Mouse (Mus musculus) myocyte (in vitro differentiated cells): ENCODE data around the gene Akap13. TPM values are rescaled to one million over a fixed set of nuclear protein-coding genes. Genes with fewer than 3 reads are reported as not detected.
A peak's percentile ranks its signal among the peaks of the same experiment; 100 is the strongest.

ENCODE experiments used
- H3K27me3 ChIP-seq: one replicate; pipeline ENCODE4 v1.6.1; 2011; ENCODE audit not compliant: control insufficient read depth, insufficient read depth, insufficient read length
- H3K36me3 ChIP-seq: one replicate; pipeline ENCODE4 v1.6.1; 2011; ENCODE audit not compliant: control insufficient read depth, insufficient read depth
- H3K4me2 ChIP-seq: one replicate; pipeline ENCODE4 v1.6.1; 2011; ENCODE audit warnings: low read depth, control low read depth
- H3K4me3 ChIP-seq: one replicate; pipeline ENCODE4 v1.5.1; 2011; ENCODE audit warnings: mild to moderate bottlenecking, control low read depth, moderate library complexity
- H3K79me2 ChIP-seq: one replicate; pipeline ENCODE4 v1.6.1; 2011; ENCODE audit not compliant: control insufficient read depth, insufficient read depth
- H3ac ChIP-seq: one replicate; pipeline ENCODE4 v1.6.1; 2011; ENCODE audit not compliant: control insufficient read depth, insufficient read length
- CEBPB ChIP-seq: IDR thresholded peaks from 2 replicates; pipeline ENCODE4 v1.6.1; 2011; ENCODE audit warnings: mild to moderate bottlenecking, moderate library complexity; ENCODE audit not compliant: poor library complexity, insufficient read depth, severe bottlenecking
- E2F4 ChIP-seq: IDR thresholded peaks from one replicate; pipeline ENCODE4 v1.6.1; 2011; ENCODE audit warnings: mild to moderate bottlenecking, control low read depth, moderate library complexity; ENCODE audit not compliant: insufficient read depth
- MAX ChIP-seq: IDR thresholded peaks from one replicate; pipeline ENCODE4 v1.6.1; 2011; ENCODE audit warnings: low read depth, mild to moderate bottlenecking, control low read depth
- MYOD1 ChIP-seq, 3 experiments: IDR thresholded peaks; one replicate each; pipeline ENCODE4 v1.6.1; 2011; ENCODE audit warnings: control low read depth in 2 of 3, low read depth in 2 of 3, mild to moderate bottlenecking in 2 of 3, moderate library complexity in 1 of 3; ENCODE audit not compliant: insufficient read length in 2 of 3, control insufficient read depth in 1 of 3
- MYOG ChIP-seq, 3 experiments: IDR thresholded peaks; one replicate each; pipeline ENCODE4 v1.6.1; 2011; ENCODE audit warnings: control low read depth in 2 of 3, low read depth in 2 of 3, mild to moderate bottlenecking in 2 of 3; ENCODE audit not compliant: insufficient read length in 2 of 3, control insufficient read depth in 1 of 3, insufficient read depth in 1 of 3
- POLR2A ChIP-seq: IDR thresholded peaks from one replicate; pipeline ENCODE4 v1.6.1; 2011; ENCODE audit warnings: low read depth, mild to moderate bottlenecking, control low read depth, moderate library complexity; ENCODE audit not compliant: insufficient read length
- POLR2AphosphoS2 ChIP-seq: IDR thresholded peaks from one replicate; pipeline ENCODE4 v1.6.1; 2011; ENCODE audit warnings: low read depth, control low read depth; ENCODE audit not compliant: insufficient read length
- REST ChIP-seq: IDR thresholded peaks from one replicate; pipeline ENCODE4 v1.6.1; 2011; ENCODE audit warnings: mild to moderate bottlenecking, control low read depth, moderate library complexity; ENCODE audit not compliant: insufficient read depth, insufficient read length
- SRF ChIP-seq: IDR thresholded peaks from one replicate; pipeline ENCODE4 v1.6.1; 2011; ENCODE audit warnings: low read depth; ENCODE audit not compliant: control insufficient read depth, insufficient read length
- TCF12 ChIP-seq: IDR thresholded peaks from one replicate; pipeline ENCODE4 v1.6.1; 2011; ENCODE audit warnings: mild to moderate bottlenecking, control low read depth; ENCODE audit not compliant: poor library complexity, insufficient read depth, severe bottlenecking
- TCF3 ChIP-seq: IDR thresholded peaks from one replicate; pipeline ENCODE4 v1.6.1; 2011; ENCODE audit warnings: low read depth, control low read depth; ENCODE audit not compliant: insufficient read length
- USF1 ChIP-seq: IDR thresholded peaks from one replicate; pipeline ENCODE4 v1.6.1; 2011; ENCODE audit warnings: low read depth, mild to moderate bottlenecking, control low read depth, moderate library complexity
- polyA plus RNA-seq: library from polyadenylated mRNA; unstranded; fragments of >200 nt; fragmentation: generic; extraction: Trizol; gene quantifications from one replicate; pipeline ENCODE4 v1.2.1, GENCODE M21; 2012; ENCODE audit warnings: missing spikeins

Gene Akap13
- polyA plus RNA-seq, 1 experiment = 13.9 TPM

GRCm38 (mm10) chr7:75524789-75525569 is 69.6 kb downstream of the Akap13 start:
- Histone ChIP-seq H3K4me3 (no peak overlapping the region), H3K79me2 (peaks cover 99% of the 10 kb centered on the region), H3K27me3 (no peaks in the 10 kb centered on the region), H3K36me3 (no peaks in the 10 kb centered on the region), H3K4me2 (peak overlapping the region; percentile 36), H3ac (no peak overlapping the region)
- TF ChIP-seq E2F4 (no peak), USF1 (no peak), POLR2AphosphoS2 (no peak), POLR2A (no peak), MAX (no peak), REST (no peak), TCF3 (no peak), MYOG (IDR thresholded peaks at IDR 0.05; ENCODE audit: control insufficient read depth in 1 of 3, insufficient read depth in 1 of 3, insufficient read length in 2 of 3, low read depth in 2 of 3) (no peak), SRF (no peak), MYOD1 (IDR thresholded peaks at IDR 0.05; ENCODE audit: control insufficient read depth in 1 of 3, insufficient read length in 2 of 3, low read depth in 2 of 3) (no peak), CEBPB (no peak), TCF12 (no peak)

DNA sequence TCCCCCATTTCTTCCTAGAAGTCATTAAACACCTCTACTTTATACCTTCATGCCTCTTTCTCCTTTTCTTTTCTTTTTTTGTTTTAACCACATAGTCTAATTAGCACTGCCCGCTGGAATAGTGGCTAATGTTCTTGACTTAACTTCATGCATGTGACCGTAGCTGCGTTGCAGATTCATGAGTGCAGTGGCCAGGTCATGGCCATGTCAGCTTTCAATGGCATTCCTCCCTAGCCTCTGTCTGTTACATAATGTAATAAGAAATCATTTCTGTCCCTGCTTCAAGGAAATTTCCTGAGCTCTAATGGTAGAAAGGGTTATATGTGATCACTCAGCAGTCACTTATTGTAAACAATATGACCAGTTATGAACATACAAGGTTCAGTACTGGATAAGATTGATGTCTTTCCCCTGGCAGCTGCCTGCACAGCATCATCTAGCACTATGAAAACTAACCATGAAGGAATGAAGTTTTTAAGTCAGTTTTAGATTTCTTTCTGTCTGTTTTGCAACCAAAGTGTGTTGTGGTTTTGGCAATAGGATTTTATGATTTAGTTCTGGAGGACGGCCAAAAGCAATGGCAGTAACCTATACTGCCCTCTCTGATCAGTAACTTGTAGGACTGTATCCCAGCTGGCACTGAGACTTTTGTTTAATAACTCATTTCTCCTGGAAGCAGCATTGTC is 70.5 kb downstream of the Akap13 start:
- Histone ChIP-seq H3ac (no peak overlapping the region), H3K79me2 (peaks cover 99% of the 10 kb centered on the region), H3K27me3 (no peaks in the 10 kb centered on the region), H3K4me2 (peak overlapping the region; percentile 31), H3K4me3 (no peak overlapping the region), H3K36me3 (no peaks in the 10 kb centered on the region)
- TF ChIP-seq MYOD1 (IDR thresholded peaks at IDR 0.05; ENCODE audit: control insufficient read depth in 1 of 3, insufficient read length in 2 of 3, low read depth in 2 of 3) (peak in 1 of 3 experiments; percentile 25), CEBPB (peak; percentile 82), REST (no peak)

GRCm38 (mm10) chr7:75528751-75529150 is 73.4 kb downstream of the Akap13 start:
- no peak overlapping the region for H3ac ChIP-seq
- no peak for TF ChIP-seq CEBPB
- no peak for TF ChIP-seq POLR2AphosphoS2
- no peak for TF ChIP-seq TCF3
- peaks cover 98% of the 10 kb centered on the region for H3K79me2 ChIP-seq
- no peak overlapping the region for H3K4me3 ChIP-seq
- H3K4me2 ChIP-seq = no peak overlapping the region
- H3K36me3 ChIP-seq = no peaks in the 10 kb centered on the region
- H3K27me3 ChIP-seq = no peaks in the 10 kb centered on the region

DNA sequence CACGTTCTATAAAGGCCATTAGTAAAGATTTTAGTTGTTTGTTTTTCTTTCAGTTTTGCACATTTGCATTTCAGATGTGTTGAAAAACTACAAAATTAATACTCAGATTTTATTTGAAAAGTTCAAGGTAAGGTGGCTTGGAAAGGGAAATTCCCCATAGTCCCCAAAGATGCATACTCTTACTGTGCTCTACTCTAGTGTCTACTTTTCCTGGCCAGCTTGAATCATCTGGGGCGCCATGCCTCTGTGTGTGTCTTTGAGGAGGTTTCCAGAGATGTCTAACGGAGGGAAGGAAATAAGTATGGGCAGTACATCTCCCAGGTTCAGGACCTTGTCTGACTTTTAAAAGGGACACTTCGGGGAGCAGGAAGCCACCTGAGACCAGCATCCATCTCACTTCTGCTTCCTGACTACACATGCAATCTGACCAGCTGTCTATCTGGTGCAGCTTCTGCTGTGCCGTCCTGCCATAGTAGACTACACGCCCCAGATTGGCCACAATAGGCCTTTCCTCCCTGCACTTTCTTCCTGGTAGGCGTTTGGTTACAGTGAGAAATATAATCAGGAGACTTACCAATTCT is 74.6 kb downstream of the Akap13 start:
- Histone ChIP-seq H3K27me3 (no peaks in the 10 kb centered on the region), H3ac (no peak overlapping the region), H3K4me3 (no peak overlapping the region), H3K36me3 (no peaks in the 10 kb centered on the region), H3K79me2 (peaks cover 98% of the 10 kb centered on the region), H3K4me2 (no peak overlapping the region)
- no peak for TF ChIP-seq E2F4
- no peak for TF ChIP-seq CEBPB
- no peak for TF ChIP-seq MYOD1 (IDR thresholded peaks at IDR 0.05; ENCODE audit: control insufficient read depth in 1 of 3, insufficient read length in 2 of 3, low read depth in 2 of 3)
- no peak for TF ChIP-seq REST
- no peak for TF ChIP-seq MYOG (IDR thresholded peaks at IDR 0.05; ENCODE audit: control insufficient read depth in 1 of 3, insufficient read depth in 1 of 3, insufficient read length in 2 of 3, low read depth in 2 of 3)
- TF ChIP-seq SRF = no peak
- TF ChIP-seq POLR2A = no peak
- TF ChIP-seq MAX = no peak
- no peak for TF ChIP-seq USF1
- no peak for TF ChIP-seq TCF12
- TF ChIP-seq TCF3 = no peak
- TF ChIP-seq POLR2AphosphoS2 = no peak

DNA sequence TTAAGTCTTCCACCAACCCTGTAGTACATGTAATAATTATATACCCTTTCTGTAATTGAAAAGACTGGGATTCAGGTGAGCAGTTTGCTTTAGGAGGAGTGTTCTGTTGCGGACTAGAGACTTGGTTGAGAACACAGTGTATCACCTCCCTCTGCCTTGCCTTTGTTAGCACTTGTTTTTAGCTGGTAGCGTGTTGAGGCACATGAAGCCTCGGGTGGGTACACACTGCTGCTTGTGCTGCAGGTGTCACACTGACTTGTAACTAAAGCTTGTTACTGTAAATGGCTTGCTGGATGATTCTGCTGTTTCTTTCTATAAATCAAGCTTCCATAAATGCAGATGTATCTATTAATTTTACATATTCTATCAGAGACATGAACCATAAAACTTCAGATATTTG is 75.3 kb downstream of the Akap13 start:
- no peak overlapping the region for H3ac ChIP-seq
- TF ChIP-seq USF1 (no peak), POLR2AphosphoS2 (no peak), TCF12 (no peak), CEBPB (no peak), REST (no peak), TCF3 (no peak), MYOG (IDR thresholded peaks at IDR 0.05; ENCODE audit: control insufficient read depth in 1 of 3, insufficient read depth in 1 of 3, insufficient read length in 2 of 3, low read depth in 2 of 3) (no peak), MYOD1 (IDR thresholded peaks at IDR 0.05; ENCODE audit: control insufficient read depth in 1 of 3, insufficient read length in 2 of 3, low read depth in 2 of 3) (no peak), E2F4 (no peak), SRF (no peak), MAX (no peak), POLR2A (no peak)

More for the DNA sequence above, 75.3 kb downstream of the Akap13 start:
- peaks cover 93% of the 10 kb centered on the region for H3K79me2 ChIP-seq
- no peaks in the 10 kb centered on the region for H3K36me3 ChIP-seq
- H3K4me2 ChIP-seq = no peak overlapping the region
- H3K27me3 ChIP-seq = no peaks in the 10 kb centered on the region
- no peak overlapping the region for H3K4me3 ChIP-seq
